Mouse (Mus musculus) G1E (cell line): ENCODE data around the gene Rpgr.

ENCODE experiments used
- CTCF ChIP-seq: IDR thresholded peaks from 2 replicates; pipeline ENCODE4 v1.5.1; 2012; ENCODE audit warnings: low read depth, low read length, inconsistent platforms, mixed read lengths
- GATA1 ChIP-seq: IDR thresholded peaks from 2 replicates; pipeline ENCODE4 v1.6.1; 2012; ENCODE audit warnings: borderline replicate concordance, low read length, inconsistent platforms, mixed read lengths
- GATA2 ChIP-seq: IDR thresholded peaks from 2 replicates; pipeline ENCODE4 v1.6.1; 2012; ENCODE audit warnings: low read depth, low read length, inconsistent platforms, borderline replicate concordance
- TAL1 ChIP-seq: conservative IDR thresholded peaks from 2 replicates; pipeline ENCODE4 v1.6.1; 2012; ENCODE audit warnings: low read depth, low read length, inconsistent platforms, mixed read lengths

DNA sequence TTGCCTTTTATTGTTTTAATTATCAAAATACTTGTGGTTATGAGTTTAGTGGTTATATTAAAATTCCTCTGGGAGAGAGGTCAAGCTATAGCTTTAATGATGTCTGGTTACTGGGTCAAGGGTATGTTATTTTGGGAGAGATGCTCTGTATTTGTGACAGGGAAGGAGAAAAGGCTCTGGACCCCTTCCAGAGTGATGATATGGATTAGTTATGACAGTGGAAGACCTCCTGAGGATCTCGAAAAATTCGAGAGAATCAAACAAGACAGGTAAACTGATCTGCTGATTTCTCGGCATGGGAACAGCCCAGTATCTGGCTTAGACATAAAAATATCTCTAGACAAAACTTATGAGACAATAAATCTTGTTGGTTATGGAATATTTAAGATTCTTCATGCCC is 27.2 kb upstream of the Rpgr start:
- no peak for TF ChIP-seq CTCF
- no peak for TF ChIP-seq TAL1
- no peak for TF ChIP-seq GATA1
- TF ChIP-seq GATA2 = no peak
